Mouse (Mus musculus): Measurements from ENCODE around the gene Cfap52. TPM values are rescaled to one million over a fixed set of nuclear protein-coding genes. Genes with fewer than 3 reads are reported as not detected.
A peak's percentile ranks its signal among the peaks of the same experiment; 100 is the strongest.

The Cfap52 gene
- polyA plus RNA-seq, 1 experiment = 0.04 TPM

DNA sequence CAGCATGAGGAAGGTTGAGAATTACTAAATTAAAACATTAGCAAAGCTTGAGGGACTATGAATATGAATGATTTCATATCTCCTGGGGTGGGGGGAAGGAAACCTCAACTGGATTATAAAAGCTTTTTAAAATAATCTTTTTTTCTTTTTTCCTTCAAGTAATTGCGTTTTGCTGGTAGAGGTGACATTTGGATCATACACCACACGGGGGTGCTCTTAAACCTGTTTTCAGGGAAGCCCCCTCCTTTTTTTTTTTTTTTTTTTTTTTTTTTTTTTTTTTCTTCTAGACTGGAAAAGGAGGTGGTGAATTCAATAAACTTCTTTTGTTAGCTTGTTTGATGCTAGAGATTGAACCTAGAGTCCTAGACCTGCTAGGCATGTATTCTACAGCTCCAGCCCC, 9.8 kb upstream of the Cfap52 start:
- TF ChIP-seq MYOD1 (IDR thresholded peaks at IDR 0.05; ENCODE audit: control insufficient read depth, insufficient read length, low read depth) (no peak), MAX (IDR thresholded peaks at IDR 0.05) (no peak), FOSL1 (IDR thresholded peaks at IDR 0.05; ENCODE audit: insufficient read depth, low read length, poor library complexity, severe bottlenecking) (no peak), CTCF (IDR thresholded peaks at IDR 0.05; ENCODE audit: control insufficient read depth, insufficient read depth, insufficient read length) (no peak), USF1 (IDR thresholded peaks at IDR 0.05; ENCODE audit: low read depth) (no peak), MYOG (IDR thresholded peaks at IDR 0.05; ENCODE audit: control insufficient read depth, extremely low read depth, insufficient read length) (no peak)
- H3K27me3 ChIP-seq (ENCODE audit: control insufficient read depth, insufficient read depth, insufficient read length) = no peaks in the 10 kb centered on the region
- H3K4me3 ChIP-seq (ENCODE audit: insufficient read depth, poor library complexity, severe bottlenecking) = no peak overlapping the region
- no peak overlapping the region for H3ac ChIP-seq (ENCODE audit: control insufficient read depth, insufficient read length, low read depth)
- H3K79me2 ChIP-seq (ENCODE audit: control insufficient read depth, insufficient read depth) = no peaks in the 10 kb centered on the region
- H3K79me3 ChIP-seq (ENCODE audit: low read depth) = no peaks in the 10 kb centered on the region
- no peaks in the 10 kb centered on the region for H3K36me3 ChIP-seq (ENCODE audit: control insufficient read depth, insufficient read depth)

DNA sequence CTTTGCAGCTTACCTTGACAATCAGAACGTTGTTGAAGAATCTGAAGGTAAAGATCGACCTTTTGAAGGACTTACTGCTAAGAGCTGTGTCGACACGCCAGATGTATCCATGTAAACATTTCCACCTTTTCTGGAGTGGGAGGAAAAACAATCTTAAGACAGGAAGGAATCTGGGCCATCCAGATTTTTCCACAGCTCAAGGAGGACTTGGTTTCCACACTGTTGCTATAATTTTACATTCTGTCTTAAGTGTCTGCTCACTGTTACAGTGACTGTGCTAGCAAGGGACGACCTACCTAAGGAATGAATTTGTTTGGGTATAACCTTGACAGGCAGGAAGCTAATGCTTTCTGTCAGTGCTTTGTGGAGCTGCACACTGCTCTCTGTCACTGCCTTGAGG, 7.8 kb upstream of the Cfap52 start:
- Histone ChIP-seq H3K27me3 (ENCODE audit: control insufficient read depth, insufficient read depth, insufficient read length) (no peaks in the 10 kb centered on the region), H3K36me3 (ENCODE audit: control insufficient read depth, insufficient read depth) (no peaks in the 10 kb centered on the region), H3K4me3 (ENCODE audit: insufficient read depth, poor library complexity, severe bottlenecking) (no peak overlapping the region), H3K79me2 (ENCODE audit: control insufficient read depth, insufficient read depth) (no peaks in the 10 kb centered on the region), H3K79me3 (ENCODE audit: low read depth) (no peaks in the 10 kb centered on the region), H3ac (ENCODE audit: control insufficient read depth, insufficient read length, low read depth) (no peak overlapping the region)
- TF ChIP-seq USF1 (IDR thresholded peaks at IDR 0.05; ENCODE audit: low read depth) = no peak

DNA sequence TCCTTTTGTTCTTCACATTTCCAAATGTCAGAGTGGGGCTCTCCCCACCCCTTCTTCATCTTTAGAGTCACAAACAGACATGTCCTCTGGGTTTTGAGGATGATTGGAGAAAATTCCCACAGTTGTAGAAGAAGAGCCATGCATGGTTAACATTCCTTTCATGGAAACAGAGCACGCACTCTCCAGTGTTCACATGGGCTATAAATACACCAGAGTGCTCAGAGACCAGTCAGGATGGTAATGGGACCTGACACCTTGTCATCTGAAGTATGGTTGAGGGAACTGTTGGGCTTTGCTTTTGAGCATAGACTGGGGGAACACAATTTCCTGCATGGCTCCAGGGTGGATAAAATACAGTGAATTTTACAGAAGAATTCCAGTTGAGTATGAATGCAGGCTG, 7.2 kb upstream of the Cfap52 start:
- TF ChIP-seq CTCF (IDR thresholded peaks at IDR 0.05; ENCODE audit: control insufficient read depth, insufficient read depth, insufficient read length) = no peak
- no peak for TF ChIP-seq USF1 (IDR thresholded peaks at IDR 0.05; ENCODE audit: low read depth)
- TF ChIP-seq MYOG (IDR thresholded peaks at IDR 0.05; ENCODE audit: control insufficient read depth, extremely low read depth, insufficient read length) = no peak
- no peak for TF ChIP-seq CEBPB (IDR thresholded peaks at IDR 0.05; ENCODE audit: low read depth)
- no peak for TF ChIP-seq MYOD1 (IDR thresholded peaks at IDR 0.05; ENCODE audit: control insufficient read depth, insufficient read length, low read depth)
- Histone ChIP-seq H3K79me3 (ENCODE audit: low read depth) (no peaks in the 10 kb centered on the region), H3K27me3 (ENCODE audit: control insufficient read depth, insufficient read depth, insufficient read length) (no peaks in the 10 kb centered on the region)

DNA sequence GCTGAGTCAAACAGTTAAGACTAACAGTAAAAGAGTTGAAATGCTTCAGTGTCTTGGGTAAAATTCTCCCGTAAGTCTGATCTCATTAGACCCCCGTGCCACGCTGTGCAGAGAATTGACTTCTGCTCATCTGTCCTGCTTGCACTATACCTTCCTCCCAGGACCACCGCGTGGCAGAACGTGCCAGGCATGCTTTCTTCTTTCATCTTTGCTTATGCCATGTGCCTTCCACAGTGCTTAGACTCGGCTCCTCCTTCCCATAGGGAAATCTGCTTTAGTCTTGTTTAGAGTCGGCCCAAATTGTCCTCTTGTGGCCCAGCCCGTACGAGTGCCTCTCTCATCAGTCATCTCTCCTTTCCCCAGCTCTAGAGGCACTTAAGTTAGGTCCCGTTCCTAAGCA, 2.4 kb upstream of the Cfap52 start:
- no peak overlapping the region for H3K4me3 ChIP-seq (ENCODE audit: insufficient read depth, poor library complexity, severe bottlenecking)
- H3K27me3 ChIP-seq (ENCODE audit: control insufficient read depth, insufficient read depth, insufficient read length) = no peaks in the 10 kb centered on the region
- no peaks in the 10 kb centered on the region for H3K79me3 ChIP-seq (ENCODE audit: low read depth)
- H3K36me3 ChIP-seq (ENCODE audit: control insufficient read depth, insufficient read depth) = no peaks in the 10 kb centered on the region
- no peak overlapping the region for H3ac ChIP-seq (ENCODE audit: control insufficient read depth, insufficient read length, low read depth)
- no peak for TF ChIP-seq USF1 (IDR thresholded peaks at IDR 0.05; ENCODE audit: low read depth)
- H3K79me2 ChIP-seq (ENCODE audit: control insufficient read depth, insufficient read depth) = peaks cover 17% of the 10 kb centered on the region

More for the DNA sequence above, 7.2 kb upstream of the Cfap52 start:
- Histone ChIP-seq H3K79me2 (ENCODE audit: control insufficient read depth, insufficient read depth) (peaks cover 5% of the 10 kb centered on the region), H3ac (ENCODE audit: control insufficient read depth, insufficient read length, low read depth) (no peak overlapping the region), H3K36me3 (ENCODE audit: control insufficient read depth, insufficient read depth) (no peaks in the 10 kb centered on the region), H3K4me3 (ENCODE audit: insufficient read depth, poor library complexity, severe bottlenecking) (no peak overlapping the region)

DNA sequence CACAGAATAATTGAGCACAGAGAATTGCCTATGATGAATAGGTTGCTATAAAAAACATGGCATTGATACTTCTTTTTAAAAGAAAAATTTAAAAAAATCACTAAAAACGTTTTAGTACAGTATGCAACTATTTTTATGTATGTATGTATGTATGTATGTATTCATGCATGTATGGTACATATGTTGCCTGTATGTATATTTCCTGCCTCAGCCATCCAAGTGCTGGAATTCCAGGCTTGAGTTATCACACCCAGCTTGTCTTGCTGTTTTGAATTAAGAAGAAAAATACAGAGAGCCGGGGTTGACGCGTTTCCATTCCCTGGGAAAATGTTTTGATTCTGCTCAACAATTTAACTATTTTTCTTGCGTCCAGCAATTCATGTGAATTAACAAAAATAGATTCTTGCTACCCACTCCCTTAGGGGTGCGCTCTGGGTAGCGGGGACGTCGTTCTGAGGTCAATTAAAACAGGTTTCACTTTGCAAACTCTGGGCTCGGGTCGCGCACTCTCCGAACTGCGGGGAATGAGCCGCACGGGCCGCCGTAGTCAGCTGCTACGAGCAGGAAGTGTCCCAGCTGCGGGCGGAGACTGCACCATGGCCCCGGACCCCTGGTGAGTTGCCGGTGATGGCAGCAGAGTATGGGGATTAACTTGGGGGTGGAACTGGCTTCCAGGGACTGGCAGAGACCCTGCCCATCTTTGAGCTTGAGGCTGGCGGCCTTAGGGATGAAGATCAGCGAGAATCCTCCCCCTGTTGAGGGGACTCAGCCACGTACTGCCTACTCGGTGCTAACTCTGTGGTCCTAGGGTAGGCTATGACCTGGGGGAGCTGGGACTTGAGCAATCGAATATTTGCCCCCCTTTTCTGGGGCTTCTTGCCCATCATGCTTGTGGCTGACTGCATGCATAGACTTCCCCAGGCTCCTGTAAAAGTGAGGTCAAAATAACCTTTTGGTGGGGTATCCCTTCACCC, 741 bp upstream of the Cfap52 start, which contains the start of gene Stx8:
Stx8 (plus strand) TSS at position 289 of the 974 bp plus-strand sequence.
- Histone ChIP-seq H3K27me3 (ENCODE audit: control insufficient read depth, insufficient read depth, insufficient read length) (no peaks in the 10 kb centered on the region), H3K79me2 (ENCODE audit: control insufficient read depth, insufficient read depth) (peaks cover 17% of the 10 kb centered on the region), H3ac (ENCODE audit: control insufficient read depth, insufficient read length, low read depth) (peak within 1 kb of the TSS; percentile 70), H3K79me3 (ENCODE audit: low read depth) (no peaks in the 10 kb centered on the region), H3K4me3 (ENCODE audit: insufficient read depth, poor library complexity, severe bottlenecking) (peak within 1 kb of the TSS; percentile 94), H3K36me3 (ENCODE audit: control insufficient read depth, insufficient read depth) (no peaks in the 10 kb centered on the region)
- TF ChIP-seq USF1 (IDR thresholded peaks at IDR 0.05; ENCODE audit: low read depth) (peak; percentile 35), MAX (IDR thresholded peaks at IDR 0.05) (no peak), CTCF (IDR thresholded peaks at IDR 0.05; ENCODE audit: control insufficient read depth, insufficient read depth, insufficient read length) (no peak), MYOG (IDR thresholded peaks at IDR 0.05; ENCODE audit: control insufficient read depth, extremely low read depth, insufficient read length) (no peak), MYOD1 (IDR thresholded peaks at IDR 0.05; ENCODE audit: control insufficient read depth, insufficient read length, low read depth) (peak; percentile 17)

DNA sequence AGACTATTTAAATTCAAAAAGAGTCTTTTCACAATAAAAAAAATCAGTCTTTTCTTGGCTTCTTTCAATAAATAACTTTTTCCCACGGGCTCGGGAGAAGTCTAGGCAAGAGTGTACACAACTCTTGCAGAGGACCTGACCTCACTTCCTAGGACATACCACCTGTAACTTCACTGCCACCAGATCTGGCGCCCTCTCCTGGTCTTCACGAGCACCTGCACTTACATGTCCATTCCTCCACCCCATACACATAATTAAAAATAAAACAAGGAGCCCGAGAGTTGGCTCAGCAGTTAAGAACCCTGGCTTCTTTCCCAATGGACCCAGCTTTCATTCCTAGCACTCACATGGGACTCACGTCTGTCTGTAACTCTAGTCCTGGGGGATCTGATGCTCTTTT, 1.3 kb downstream of the Cfap52 start:
- H3K79me2 ChIP-seq (ENCODE audit: control insufficient read depth, insufficient read depth) = peaks cover 17% of the 10 kb centered on the region
- no peaks in the 10 kb centered on the region for H3K27me3 ChIP-seq (ENCODE audit: control insufficient read depth, insufficient read depth, insufficient read length)
- H3K79me3 ChIP-seq (ENCODE audit: low read depth) = no peaks in the 10 kb centered on the region
- H3ac ChIP-seq (ENCODE audit: control insufficient read depth, insufficient read length, low read depth) = no peak overlapping the region
- H3K36me3 ChIP-seq (ENCODE audit: control insufficient read depth, insufficient read depth) = no peaks in the 10 kb centered on the region
- no peak overlapping the region for H3K4me3 ChIP-seq (ENCODE audit: insufficient read depth, poor library complexity, severe bottlenecking)
- no peak for TF ChIP-seq CEBPB (IDR thresholded peaks at IDR 0.05; ENCODE audit: low read depth)
- no peak for TF ChIP-seq FOSL1 (IDR thresholded peaks at IDR 0.05; ENCODE audit: insufficient read depth, low read length, poor library complexity, severe bottlenecking)
- TF ChIP-seq MYOG (IDR thresholded peaks at IDR 0.05; ENCODE audit: control insufficient read depth, extremely low read depth, insufficient read length) = no peak
- TF ChIP-seq MYOD1 (IDR thresholded peaks at IDR 0.05; ENCODE audit: control insufficient read depth, insufficient read length, low read depth) = no peak
- no peak for TF ChIP-seq CTCF (IDR thresholded peaks at IDR 0.05; ENCODE audit: control insufficient read depth, insufficient read depth, insufficient read length)
- TF ChIP-seq USF1 (IDR thresholded peaks at IDR 0.05; ENCODE audit: low read depth) = no peak
- TF ChIP-seq MAX (IDR thresholded peaks at IDR 0.05) = no peak

Measured in C2C12 (cell line).